Mouse (Mus musculus) 3T3-L1 (cell line): ENCODE measurements around the gene Vars2.

Experiments
- DNase-seq: peaks from one replicate; pipeline ENCODE4 v3.0.0-alpha.2; 2015; ENCODE audit warnings: low read depth, low spot score

The Vars2 gene

GRCm38 (mm10) chr17:35667334-35668065 is at the start of gene Vars2:
Gene Vars2 (minus strand): TSS chr17:35667592.
- DNase-seq: peak; percentile 95

- no peak for DNase-seq
These were observed 49.7 kb upstream of the Vars2 start for GRCm38 (mm10) chr17:35717080-35717479.

- no peak for DNase-seq
These were observed 48.7 kb upstream of the Vars2 start for GRCm38 (mm10) chr17:35716114-35716513.

- no peak for DNase-seq
These were observed 43.4 kb upstream of the Vars2 start for GRCm38 (mm10) chr17:35710705-35711347.

GRCm38 (mm10) chr17:35708611-35709010 is 41.2 kb upstream of the Vars2 start:
- DNase-seq: no peak

GRCm38 (mm10) chr17:35707929-35708328 is 40.5 kb upstream of the Vars2 start:
- peak; percentile 70 for DNase-seq

- peak; percentile 60 for DNase-seq
These were observed 38.4 kb upstream of the Vars2 start for GRCm38 (mm10) chr17:35705836-35706235.

GRCm38 (mm10) chr17:35704621-35705464 is 37.5 kb upstream of the Vars2 start, which contains the start of gene Ddr1:
Gene Ddr1 (minus strand): TSS chr17:35704621.
- DNase-seq: no peak

GRCm38 (mm10) chr17:35703751-35704271 is 36.4 kb upstream of the Vars2 start:
- DNase-seq: no peak

GRCm38 (mm10) chr17:35703065-35703464 is 35.7 kb upstream of the Vars2 start:
- no peak for DNase-seq

- DNase-seq: no peak
These were observed 35.2 kb upstream of the Vars2 start for GRCm38 (mm10) chr17:35702605-35703004.

- DNase-seq: peak; percentile 86
These were observed 34.6 kb upstream of the Vars2 start for GRCm38 (mm10) chr17:35701978-35702461.

GRCm38 (mm10) chr17:35701203-35701977 is 34.0 kb upstream of the Vars2 start:
- DNase-seq: peak; percentile 77

GRCm38 (mm10) chr17:35700371-35700961 is 33.1 kb upstream of the Vars2 start:
- peak; percentile 73 for DNase-seq

GRCm38 (mm10) chr17:35699919-35700318 is 32.5 kb upstream of the Vars2 start:
- peak; percentile 96 for DNase-seq

- DNase-seq: no peak
These were observed 31.1 kb upstream of the Vars2 start for GRCm38 (mm10) chr17:35698501-35698883.

- DNase-seq: peak; percentile 96
These were observed 30.5 kb upstream of the Vars2 start for GRCm38 (mm10) chr17:35697759-35698500.

GRCm38 (mm10) chr17:35697429-35697758 is 30.0 kb upstream of the Vars2 start:
- DNase-seq: no peak

GRCm38 (mm10) chr17:35696691-35697090 is 29.3 kb upstream of the Vars2 start:
- DNase-seq: peak; percentile 68

GRCm38 (mm10) chr17:35695289-35695688 is 27.9 kb upstream of the Vars2 start:
- DNase-seq: peak; percentile 65
